Mouse (Mus musculus): Measurements from ENCODE around the gene Krtcap2. TPM values are rescaled to one million over a fixed set of nuclear protein-coding genes. Genes with fewer than 3 reads are reported as not detected.
A peak's percentile ranks its signal among the peaks of the same experiment; 100 is the strongest.

The Krtcap2 gene
- polyA plus RNA-seq, 1 experiment from 2014 or later: 239 TPM

GRCm38 (mm10) chr3:89250435-89251040, 4.8 kb downstream of the Krtcap2 start:
- no peak for ATAC-seq (ENCODE audit: insufficient number of reproducible peaks, insufficient read depth, low FRiP score, low read depth)
- Histone ChIP-seq H3K9ac (ENCODE audit: low read length) (no peak overlapping the region), H3K4me2 (ENCODE audit: low read length) (no peak overlapping the region), H3K4me1 (ENCODE audit: control insufficient read depth in 2 of 2, insufficient read depth in 2 of 2, low read length in 2 of 2) (peaks cover 13 to 23% of the 10 kb centered on the region in 2 experiments), H3K9me3 (ENCODE audit: control insufficient read depth, low read length) (no peaks in the 10 kb centered on the region), H3K27me3 (ENCODE audit: control insufficient read depth, insufficient read depth, low read length) (peaks cover 3% of the 10 kb centered on the region; the same call in 1 of the 2 replicates), H3K4me3 (ENCODE audit: control insufficient read depth in 1 of 2, insufficient read depth in 1 of 2, low read depth in 1 of 2, low read length in 2 of 2) (no peak overlapping the region), H3K27ac (replicated peaks in 1 of 2; ENCODE audit: control insufficient read depth in 1 of 2, insufficient read depth in 1 of 2, low read depth in 2 of 2, low read length in 2 of 2) (peak overlapping the region; percentile 24 to 42; a peak in 2 of 4 replicates), H3K36me3 (ENCODE audit: control insufficient read depth, insufficient read depth, low read length) (peaks cover 11% of the 10 kb centered on the region)
- WGBS: 16% methylated on average over 7 of the region's 7 CpGs

- no peaks in the 10 kb centered on the region for H3K9me3 ChIP-seq (ENCODE audit: control insufficient read depth, low read length)
- H3K9ac ChIP-seq (ENCODE audit: low read length): 0 out of 2 replicates have a peak overlapping the region, but pooled peaks have one; percentile 18
- peak; percentile 66 for ATAC-seq (ENCODE audit: insufficient number of reproducible peaks, insufficient read depth, low FRiP score, low read depth)
- H3K27me3 ChIP-seq (ENCODE audit: control insufficient read depth, insufficient read depth, low read length): peaks cover 3% of the 10 kb centered on the region; the same call in 1 of the 2 replicates
- H3K27ac ChIP-seq (replicated peaks in 1 of 2; ENCODE audit: control insufficient read depth in 1 of 2, insufficient read depth in 1 of 2, low read depth in 2 of 2, low read length in 2 of 2): peak overlapping the region; percentile 56 to 83
- 9% methylated on average over 17 of the region's 17 CpGs for WGBS
- H3K4me1 ChIP-seq (ENCODE audit: control insufficient read depth in 2 of 2, insufficient read depth in 2 of 2, low read length in 2 of 2): peaks cover 13 to 17% of the 10 kb centered on the region in 2 experiments
- H3K4me3 ChIP-seq (ENCODE audit: control insufficient read depth in 1 of 2, insufficient read depth in 1 of 2, low read depth in 1 of 2, low read length in 2 of 2): 0 out of 4 replicates have a peak overlapping the region, but pooled peaks of 1 of the 2 experiments have one; percentile 6
- peak overlapping the region; percentile 42 for H3K4me2 ChIP-seq (ENCODE audit: low read length)
- H3K36me3 ChIP-seq (ENCODE audit: control insufficient read depth, insufficient read depth, low read length): peaks cover 11% of the 10 kb centered on the region
These were observed 5.7 kb downstream of the Krtcap2 start for GRCm38 (mm10) chr3:89251365-89251895.

- no peaks in the 10 kb centered on the region for H3K9me3 ChIP-seq (ENCODE audit: control insufficient read depth, low read length)
- WGBS: 80% methylated on average over 5 of the region's 5 CpGs
- H3K4me3 ChIP-seq (ENCODE audit: control insufficient read depth in 1 of 2, insufficient read depth in 1 of 2, low read depth in 1 of 2, low read length in 2 of 2): no peak overlapping the region
- H3K9ac ChIP-seq (ENCODE audit: low read length): no peak overlapping the region
- no peak for ATAC-seq (ENCODE audit: insufficient number of reproducible peaks, insufficient read depth, low FRiP score, low read depth)
- H3K4me1 ChIP-seq (ENCODE audit: control insufficient read depth in 2 of 2, insufficient read depth in 2 of 2, low read length in 2 of 2): peaks cover 9 to 11% of the 10 kb centered on the region in 2 experiments
- H3K4me2 ChIP-seq (ENCODE audit: low read length): no peak overlapping the region
- no peak overlapping the region for H3K27ac ChIP-seq (replicated peaks in 1 of 2; ENCODE audit: control insufficient read depth in 1 of 2, insufficient read depth in 1 of 2, low read depth in 2 of 2, low read length in 2 of 2)
- peaks cover 3% of the 10 kb centered on the region; the same call in 1 of the 2 replicates for H3K27me3 ChIP-seq (ENCODE audit: control insufficient read depth, insufficient read depth, low read length)
- no peaks in the 10 kb centered on the region; the same call in 1 of the 2 replicates for H3K36me3 ChIP-seq (ENCODE audit: control insufficient read depth, insufficient read depth, low read length)
These were observed 9.2 kb downstream of the Krtcap2 start for GRCm38 (mm10) chr3:89254994-89255393.

GRCm38 (mm10) chr3:89256177-89256576, 10.4 kb downstream of the Krtcap2 start:
- H3K9me3 ChIP-seq (ENCODE audit: control insufficient read depth, low read length): no peaks in the 10 kb centered on the region
- WGBS: 44% methylated on average over 5 of the region's 5 CpGs
- no peak overlapping the region for H3K9ac ChIP-seq (ENCODE audit: low read length)
- no peak overlapping the region for H3K4me3 ChIP-seq (ENCODE audit: control insufficient read depth in 1 of 2, insufficient read depth in 1 of 2, low read depth in 1 of 2, low read length in 2 of 2)
- H3K4me2 ChIP-seq (ENCODE audit: low read length): no peak overlapping the region
- H3K27ac ChIP-seq (replicated peaks in 1 of 2; ENCODE audit: control insufficient read depth in 1 of 2, insufficient read depth in 1 of 2, low read depth in 2 of 2, low read length in 2 of 2): peak overlapping the region; percentile 16 to 28; a peak in 1 of 4 replicates
- ATAC-seq (ENCODE audit: insufficient number of reproducible peaks, insufficient read depth, low FRiP score, low read depth): peak; percentile 23
- peaks cover 3% of the 10 kb centered on the region; the same call in 1 of the 2 replicates for H3K27me3 ChIP-seq (ENCODE audit: control insufficient read depth, insufficient read depth, low read length)
- H3K36me3 ChIP-seq (ENCODE audit: control insufficient read depth, insufficient read depth, low read length): no peaks in the 10 kb centered on the region
- peaks cover 4% of the 10 kb centered on the region in 2 experiments for H3K4me1 ChIP-seq (ENCODE audit: control insufficient read depth in 2 of 2, insufficient read depth in 2 of 2, low read length in 2 of 2)

GRCm38 (mm10) chr3:89259076-89259475, 13.3 kb downstream of the Krtcap2 start, which contains the start of gene Dpm3:
Gene Dpm3, plus strand, starts transcription at chr3:89259358.
- H3K4me2 ChIP-seq (ENCODE audit: low read length): no peak within 1 kb of the TSS
- no peak within 1 kb of the TSS for H3K9ac ChIP-seq (ENCODE audit: low read length)
- no peak for ATAC-seq (ENCODE audit: insufficient number of reproducible peaks, insufficient read depth, low FRiP score, low read depth)
- H3K4me1 ChIP-seq (ENCODE audit: control insufficient read depth in 2 of 2, insufficient read depth in 2 of 2, low read length in 2 of 2): no peaks in the 10 kb centered on the region; a peak in 1 of 4 replicates
- no peaks in the 10 kb centered on the region for H3K36me3 ChIP-seq (ENCODE audit: control insufficient read depth, insufficient read depth, low read length)
- no peak within 1 kb of the TSS for H3K27ac ChIP-seq (replicated peaks in 1 of 2; ENCODE audit: control insufficient read depth in 1 of 2, insufficient read depth in 1 of 2, low read depth in 2 of 2, low read length in 2 of 2)
- H3K4me3 ChIP-seq (ENCODE audit: control insufficient read depth in 1 of 2, insufficient read depth in 1 of 2, low read depth in 1 of 2, low read length in 2 of 2): no peak within 1 kb of the TSS
- no peaks in the 10 kb centered on the region for H3K9me3 ChIP-seq (ENCODE audit: control insufficient read depth, low read length)
- H3K27me3 ChIP-seq (ENCODE audit: control insufficient read depth, insufficient read depth, low read length): no peaks in the 10 kb centered on the region
- WGBS: 47% methylated on average over 7 of the region's 7 CpGs

- Histone ChIP-seq H3K9me3 (ENCODE audit: control insufficient read depth, low read length) (no peaks in the 10 kb centered on the region), H3K27me3 (ENCODE audit: control insufficient read depth, insufficient read depth, low read length) (no peaks in the 10 kb centered on the region), H3K4me1 (ENCODE audit: control insufficient read depth in 2 of 2, insufficient read depth in 2 of 2, low read length in 2 of 2) (no peaks in the 10 kb centered on the region; a peak in 1 of 4 replicates), H3K4me2 (ENCODE audit: low read length) (no peak overlapping the region), H3K4me3 (ENCODE audit: control insufficient read depth in 1 of 2, insufficient read depth in 1 of 2, low read depth in 1 of 2, low read length in 2 of 2) (no peak overlapping the region), H3K9ac (ENCODE audit: low read length) (no peak overlapping the region), H3K36me3 (ENCODE audit: control insufficient read depth, insufficient read depth, low read length) (no peaks in the 10 kb centered on the region), H3K27ac (replicated peaks in 1 of 2; ENCODE audit: control insufficient read depth in 1 of 2, insufficient read depth in 1 of 2, low read depth in 2 of 2, low read length in 2 of 2) (no peak overlapping the region)
- no peak for ATAC-seq (ENCODE audit: insufficient number of reproducible peaks, insufficient read depth, low FRiP score, low read depth)
- 69% methylated on average over 3 of the region's 3 CpGs for WGBS
These were observed 14.4 kb downstream of the Krtcap2 start for GRCm38 (mm10) chr3:89260211-89260610.

GRCm38 (mm10) chr3:89262417-89262816, 16.7 kb downstream of the Krtcap2 start:
- 43% methylated on average over 10 of the region's 10 CpGs for WGBS
- no peaks in the 10 kb centered on the region for H3K36me3 ChIP-seq (ENCODE audit: control insufficient read depth, insufficient read depth, low read length)
- peaks cover 0 to 6% of the 10 kb centered on the region in 2 experiments; a peak in 2 of 4 replicates for H3K4me1 ChIP-seq (ENCODE audit: control insufficient read depth in 2 of 2, insufficient read depth in 2 of 2, low read length in 2 of 2)
- peak overlapping the region; percentile 41 to 42; a peak in 3 of 4 replicates for H3K27ac ChIP-seq (replicated peaks in 1 of 2; ENCODE audit: control insufficient read depth in 1 of 2, insufficient read depth in 1 of 2, low read depth in 2 of 2, low read length in 2 of 2)
- H3K4me3 ChIP-seq (ENCODE audit: control insufficient read depth in 1 of 2, insufficient read depth in 1 of 2, low read depth in 1 of 2, low read length in 2 of 2): no peak overlapping the region
- no peaks in the 10 kb centered on the region for H3K9me3 ChIP-seq (ENCODE audit: control insufficient read depth, low read length)
- no peak overlapping the region for H3K4me2 ChIP-seq (ENCODE audit: low read length)
- no peaks in the 10 kb centered on the region for H3K27me3 ChIP-seq (ENCODE audit: control insufficient read depth, insufficient read depth, low read length)
- ATAC-seq (ENCODE audit: insufficient number of reproducible peaks, insufficient read depth, low FRiP score, low read depth): no peak
- no peak overlapping the region for H3K9ac ChIP-seq (ENCODE audit: low read length)
